Mouse (Mus musculus) lung, embryonic 15.5 days (tissue): ENCODE measurements around the gene Mpzl1. TPM values are rescaled to one million over a fixed set of nuclear protein-coding genes. Genes with fewer than 3 reads are reported as not detected.

ENCODE experiments used
- polyA plus RNA-seq: library from polyadenylated mRNA; unstranded; fragments of >200 nt; fragmentation: Nextera tagmentation; extraction: Ambion mirVana; gene quantifications from 2 replicates; pipeline ENCODE4 v1.2.1, GENCODE M21; 2015

Mpzl1 gene
- polyA plus RNA-seq, 1 experiment from 2014 or later, result 193 TPM

Other genes starting within 250 kb of the Mpzl1 start
- gene Dcaf6, start 174.1 kb downstream of the Mpzl1 start, polyA plus RNA-seq, result 11.3 and 13.5 TPM in 2 replicates
- gene Mpc2, start 173.9 kb downstream of the Mpzl1 start, polyA plus RNA-seq, result 120 and 130 TPM in 2 replicates
- 0.08 TPM in 1 of 2 replicates, not detected in the other for gene Adcy10, start 149.4 kb downstream of the Mpzl1 start, polyA plus RNA-seq
- 37.8 and 42.8 TPM in 2 replicates for gene Rcsd1, start 75.2 kb upstream of the Mpzl1 start, polyA plus RNA-seq
- 66.3 and 74.9 TPM in 2 replicates for gene Creg1, start 129.2 kb upstream of the Mpzl1 start, polyA plus RNA-seq
- 1.3 and 2.6 TPM in 2 replicates for gene Cd247, start 154.1 kb upstream of the Mpzl1 start, polyA plus RNA-seq